9 mouse cellular contexts compared by ENCODE assay signal in the genomic region with DNA sequence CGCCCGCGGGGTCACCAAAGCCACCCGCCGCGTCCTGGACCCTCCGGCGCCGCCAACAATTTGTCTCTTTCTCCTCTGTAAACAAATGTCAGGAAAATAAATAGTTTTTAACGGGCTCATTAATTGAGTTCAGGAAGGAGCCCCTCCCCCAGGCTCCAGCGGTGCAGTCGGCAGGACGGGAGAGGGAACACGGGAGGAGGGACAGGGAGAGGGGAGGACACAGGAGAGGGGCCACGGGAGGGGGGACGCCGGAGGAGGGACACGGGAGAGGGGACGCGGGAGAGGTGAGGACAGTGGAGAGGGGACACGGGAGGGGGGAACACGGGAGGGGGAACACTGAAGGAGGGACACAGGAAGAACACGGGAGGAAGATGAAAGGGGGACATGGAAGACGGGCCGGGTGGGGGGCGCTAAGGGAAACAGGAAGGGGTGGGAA. TPM values are rescaled to one million over a fixed set of nuclear protein-coding genes. Genes with fewer than 3 reads are reported as not detected.
A peak's percentile ranks its signal among the peaks of the same experiment; 100 is the strongest.
DNase-seq lines count a peak whose midpoint lies in the region; ATAC-seq and TF ChIP-seq lines count a peak whose summit lies in the region.
"Had no signal": no experiment of that assay in that cellular context is flagged by ENCODE, and none has a peak within 500 bp of the region (broad histone marks: within the 10 kb centered on the region; RNA-seq: fewer than 3 reads in every experiment).

No protein-coding gene starts in this region.

- TF ChIP-seq POLR2A in thymus, adult 2 months (IDR thresholded peaks at IDR 0.05; ENCODE audit: control insufficient read depth, extremely low read depth, insufficient read depth, low read length, poor library complexity), result no peak

- H3K4me3 ChIP-seq in forebrain, embryonic 10.5 days, result peak overlapping the region; percentile 43
- H3K4me3 ChIP-seq in midbrain, embryonic 11.5 days (ENCODE audit: low read depth, low read length), result no peak overlapping the region
- H3K4me3 ChIP-seq in thymus, adult 2 months (ENCODE audit: control insufficient read depth, insufficient read depth, low read length), result no peak overlapping the region

- WGBS in forebrain, embryonic 10.5 days, result 5% methylated on average over 26 of the region's 26 CpGs
- WGBS in midbrain, embryonic 11.5 days, result 4% methylated on average over 23 of the region's 26 CpGs
- WGBS in thymus, adult 2 months, result 52% methylated on average over 26 of the region's 26 CpGs

- H3K27ac ChIP-seq in forebrain, embryonic 10.5 days, result peak overlapping the region; percentile 81; the same call in 1 of the 2 replicates
- no peak overlapping the region for H3K27ac ChIP-seq in midbrain, embryonic 11.5 days (ENCODE audit: low read depth, low read length)
- no peak overlapping the region for H3K27ac ChIP-seq in thymus, adult 2 months (ENCODE audit: control insufficient read depth, insufficient read depth, low read length)

- H3K36me3 ChIP-seq in forebrain, embryonic 10.5 days (replicated peaks), result peaks cover 32% of the 10 kb centered on the region
- no peaks in the 10 kb centered on the region; the same call in 1 of the 2 replicates for H3K36me3 ChIP-seq in midbrain, embryonic 11.5 days (ENCODE audit: control insufficient read depth, insufficient read depth, low read length)
- no peaks in the 10 kb centered on the region for H3K36me3 ChIP-seq in thymus, adult 2 months (ENCODE audit: control insufficient read depth, insufficient read depth, low read length)

- H3K4me2 ChIP-seq in midbrain, embryonic 11.5 days, result peak overlapping the region; percentile 15

- no peak for TF ChIP-seq CTCF in thymus, adult 2 months (IDR thresholded peaks at IDR 0.05; ENCODE audit: borderline replicate concordance, control insufficient read depth, extremely low read depth, insufficient read depth, low read length, poor library complexity)

- no peak for ATAC-seq in midbrain, embryonic 11.5 days (ENCODE audit: low FRiP score)
- ATAC-seq in cerebellum, adult (ENCODE audit: insufficient number of reproducible peaks, low FRiP score, low TSS enrichment), result no peak

- peaks cover 5% of the 10 kb centered on the region; the same call in 1 of the 2 replicates for H3K9me3 ChIP-seq in forebrain, embryonic 10.5 days
- H3K9me3 ChIP-seq in midbrain, embryonic 11.5 days (ENCODE audit: control insufficient read depth, low read length), result no peaks in the 10 kb centered on the region

- peaks cover 96% of the 10 kb centered on the region for H3K4me1 ChIP-seq in forebrain, embryonic 10.5 days
- H3K4me1 ChIP-seq in midbrain, embryonic 11.5 days (ENCODE audit: control insufficient read depth, insufficient read depth, low read length), result peaks cover 63% of the 10 kb centered on the region
- peaks cover 30% of the 10 kb centered on the region for H3K4me1 ChIP-seq in thymus, adult 2 months (replicated peaks; ENCODE audit: control insufficient read depth, insufficient read depth, low read length)

- H3K9ac ChIP-seq in midbrain, embryonic 11.5 days (ENCODE audit: low read length), result peak overlapping the region; percentile 24; the same call in 1 of the 2 replicates

- peak; percentile 55 for DNase-seq in embryo, embryonic 11 days
- no peak for DNase-seq in embryo, embryonic 10 days (ENCODE audit: low spot score)
- no peak for DNase-seq in forebrain, embryonic 10.5 days (ENCODE audit: extremely low spot score, low spot score)
- peak; percentile 57 to 59 for DNase-seq in kidney, postnatal 25 days
- no peak for DNase-seq in midbrain, embryonic 11.5 days (ENCODE audit: low spot score, missing footprints)
- DNase-seq in c-Kit-positive CD71-positive TER-119-positive erythroid progenitor cells, embryonic 14.5 days (ENCODE audit: low spot score), result no peak
- DNase-seq in thymus, adult 2 months, result no peak

- peaks cover 62% of the 10 kb centered on the region for H3K27me3 ChIP-seq in forebrain, embryonic 10.5 days (ENCODE audit: poor library complexity, severe bottlenecking)
- H3K27me3 ChIP-seq in midbrain, embryonic 11.5 days (ENCODE audit: control insufficient read depth, insufficient read depth, low read length), result peaks cover 15% of the 10 kb centered on the region
- peaks cover 32% of the 10 kb centered on the region for H3K27me3 ChIP-seq in thymus, adult 2 months (ENCODE audit: control insufficient read depth, insufficient read depth, low read length)

RNA-seq across cellular contexts. Expression of a gene that starts 6.3 kb away (rescaled TPM):
- polyA plus RNA-seq in forebrain, embryonic 10.5 days (2016; fragmentation: Nextera tagmentation; extraction: Ambion mirVana), result 80.3 and 91.5 TPM in 2 replicates
- polyA plus RNA-seq in midbrain, embryonic 11.5 days (2014; fragmentation: Nextera tagmentation; extraction: Ambion mirVana), result 115 and 125 TPM in 2 replicates
- polyA plus RNA-seq in thymus, adult 2 months (2012; rRNA removed), result 235 and 305 TPM in 2 replicates

RNA-seq across cellular contexts. Expression of a gene that starts 42.2 kb away (rescaled TPM):
- polyA plus RNA-seq in forebrain, embryonic 10.5 days (2016; fragmentation: Nextera tagmentation; extraction: Ambion mirVana), result not detected in 2 replicates
- polyA plus RNA-seq in midbrain, embryonic 11.5 days (2014; fragmentation: Nextera tagmentation; extraction: Ambion mirVana), result not detected in 2 replicates
- polyA plus RNA-seq in thymus, adult 2 months (2012; rRNA removed), result 0.67 TPM in 1 of 2 replicates, not detected in the other
- polyA plus RNA-seq: C2C12 had no signal

Comparison
In these comparisons a context has a peak if more than half of its experiments do, and no peak if none do; other contexts are left out.
1. DNase-seq: peak in embryo, embryonic 11 days (single experiment) and kidney, postnatal 25 days (2 of 2); none in embryo, embryonic 10 days (single experiment), forebrain, embryonic 10.5 days (single experiment), midbrain, embryonic 11.5 days (single experiment), c-Kit-positive CD71-positive TER-119-positive erythroid progenitor cells, embryonic 14.5 days (single experiment) and thymus, adult 2 months (single experiment).